8 mouse cellular contexts compared by ENCODE assay signal in the genomic region with DNA sequence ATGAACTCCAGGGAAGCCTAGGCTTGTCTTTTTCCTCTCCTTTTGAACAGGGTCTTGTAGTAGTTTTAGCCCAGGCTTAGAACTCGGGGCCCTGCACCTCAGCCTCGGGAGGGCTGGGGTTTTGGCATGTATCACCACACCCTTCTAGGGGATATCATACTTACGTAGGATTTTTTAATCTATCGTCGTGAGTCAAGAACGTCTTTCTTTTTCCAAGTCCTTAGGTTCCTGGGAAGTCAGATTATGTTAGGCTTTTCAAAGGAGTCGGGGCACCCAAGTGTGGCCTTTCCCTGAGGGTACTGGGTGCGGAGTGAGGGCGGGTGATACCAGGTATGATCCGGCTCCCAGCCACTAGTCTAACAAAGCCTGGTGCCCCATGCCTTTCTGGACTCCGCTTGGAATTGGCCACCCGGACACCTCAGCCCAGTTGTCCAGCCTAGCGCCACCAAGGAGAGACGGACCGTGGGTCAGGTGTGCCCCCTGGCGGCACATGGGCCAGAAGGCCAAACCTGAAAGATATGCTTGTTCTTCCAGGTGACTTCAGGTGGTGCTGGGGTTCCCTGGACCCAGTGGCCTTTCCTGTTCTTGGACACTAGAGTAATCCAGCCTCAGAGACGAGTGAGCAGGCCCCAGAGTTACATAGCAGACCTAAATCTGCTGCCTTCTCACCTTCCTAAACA. TPM values are rescaled to one million over a fixed set of nuclear protein-coding genes. Genes with fewer than 3 reads are reported as not detected.
A peak's percentile ranks its signal among the peaks of the same experiment; 100 is the strongest.
DNase-seq lines count a peak whose midpoint lies in the region; ATAC-seq and TF ChIP-seq lines count a peak whose summit lies in the region.

No protein-coding gene starts in this region.

- peak; percentile 33 for DNase-seq in hindbrain, embryonic 11.5 days (ENCODE audit: low spot score)
- no peak for DNase-seq in ES-E14 (ENCODE audit: low read depth, low spot score)
- DNase-seq in lung, adult 2 months, result peak; percentile 59
- DNase-seq in spleen, postnatal 4 days (ENCODE audit: low spot score in 2 of 2), result no peak
- no peak for DNase-seq in heart, adult 18-20 months

- peaks cover 49% of the 10 kb centered on the region for H3K27me3 ChIP-seq in hindbrain, embryonic 11.5 days (ENCODE audit: control insufficient read depth, insufficient read depth, low read length)
- H3K27me3 ChIP-seq in hindbrain, embryonic 12.5 days, result peaks cover 72% of the 10 kb centered on the region
- peaks cover 29% of the 10 kb centered on the region for H3K27me3 ChIP-seq in hindbrain, embryonic 16.5 days (replicated peaks; ENCODE audit: control insufficient read depth, insufficient read depth, low read length)

- 70% methylated on average over 17 of the region's 17 CpGs for WGBS in hindbrain, embryonic 11.5 days
- WGBS in hindbrain, embryonic 12.5 days, result 65% methylated on average over 17 of the region's 17 CpGs
- WGBS in lung, adult 2 months, result 64% methylated on average over 17 of the region's 17 CpGs
- 69% methylated on average over 17 of the region's 17 CpGs for WGBS in hindbrain, embryonic 16.5 days

- no peaks in the 10 kb centered on the region for H3K9me3 ChIP-seq in hindbrain, embryonic 11.5 days (ENCODE audit: control insufficient read depth, low read length)
- no peaks in the 10 kb centered on the region for H3K9me3 ChIP-seq in hindbrain, embryonic 12.5 days (replicated peaks)
- no peaks in the 10 kb centered on the region for H3K9me3 ChIP-seq in ES-E14 (ENCODE audit: control insufficient read depth, insufficient read depth, low read depth, low read length)
- no peaks in the 10 kb centered on the region for H3K9me3 ChIP-seq in hindbrain, embryonic 16.5 days (ENCODE audit: control insufficient read depth, low read length)

- no peak overlapping the region for H3K9ac ChIP-seq in hindbrain, embryonic 11.5 days (ENCODE audit: low read depth, low read length)
- no peak overlapping the region for H3K9ac ChIP-seq in hindbrain, embryonic 12.5 days
- no peak overlapping the region for H3K9ac ChIP-seq in ES-E14 (ENCODE audit: insufficient read depth, low read depth, low read length, poor library complexity, severe bottlenecking)
- no peak overlapping the region for H3K9ac ChIP-seq in hindbrain, embryonic 16.5 days (ENCODE audit: low read depth, low read length)

- no peak overlapping the region for H3K4me2 ChIP-seq in hindbrain, embryonic 11.5 days (replicated peaks; ENCODE audit: low read depth, low read length)
- no peak overlapping the region for H3K4me2 ChIP-seq in hindbrain, embryonic 12.5 days (replicated peaks)
- no peak overlapping the region for H3K4me2 ChIP-seq in hindbrain, embryonic 16.5 days (ENCODE audit: low read length)

- no peaks in the 10 kb centered on the region for H3K36me3 ChIP-seq in hindbrain, embryonic 11.5 days (ENCODE audit: control insufficient read depth, insufficient read depth, low read length)
- H3K36me3 ChIP-seq in hindbrain, embryonic 12.5 days, result no peaks in the 10 kb centered on the region
- no peaks in the 10 kb centered on the region for H3K36me3 ChIP-seq in ES-E14 (ENCODE audit: control insufficient read depth, insufficient read depth, low read length, poor library complexity, severe bottlenecking)
- no peaks in the 10 kb centered on the region for H3K36me3 ChIP-seq in hindbrain, embryonic 16.5 days (ENCODE audit: control insufficient read depth, insufficient read depth, low read length)

- no peak overlapping the region for H3K27ac ChIP-seq in hindbrain, embryonic 11.5 days (ENCODE audit: low read depth, low read length)
- H3K27ac ChIP-seq in hindbrain, embryonic 12.5 days, result no peak overlapping the region
- H3K27ac ChIP-seq in ES-E14 (ENCODE audit: insufficient read depth, low read depth, low read length, poor library complexity, severe bottlenecking), result no peak overlapping the region
- H3K27ac ChIP-seq in hindbrain, embryonic 16.5 days (ENCODE audit: low read depth, low read length), result no peak overlapping the region

- ATAC-seq in hindbrain, embryonic 11.5 days (ENCODE audit: low FRiP score), result no peak
- ATAC-seq in hindbrain, embryonic 12.5 days (ENCODE audit: low FRiP score), result no peak
- peak; percentile 62 for ATAC-seq in erythroblast, adult 5-6 weeks (replicated peaks; ENCODE audit: low FRiP score, poor library complexity, severe bottlenecking)
- ATAC-seq in hindbrain, embryonic 16.5 days, result no peak

- TF ChIP-seq CTCF in lung, adult 2 months (IDR thresholded peaks at IDR 0.05; ENCODE audit: insufficient read depth, low read length), result peak; percentile 71

- no peak for TF ChIP-seq POLR2A in lung, adult 2 months (IDR thresholded peaks at IDR 0.05; ENCODE audit: borderline replicate concordance, extremely low read depth, low read depth, low read length)

- peaks cover 12% of the 10 kb centered on the region for H3K4me1 ChIP-seq in hindbrain, embryonic 11.5 days (replicated peaks; ENCODE audit: control insufficient read depth, insufficient read depth, low read length)
- H3K4me1 ChIP-seq in hindbrain, embryonic 12.5 days, result peaks cover 21% of the 10 kb centered on the region
- H3K4me1 ChIP-seq in ES-E14 (ENCODE audit: control insufficient read depth in 2 of 2, insufficient read depth in 2 of 2, low read length in 2 of 2, poor library complexity in 1 of 2), result peaks cover 4 to 9% of the 10 kb centered on the region in 2 experiments; a peak in 3 of 4 replicates
- peaks cover 11% of the 10 kb centered on the region for H3K4me1 ChIP-seq in lung, adult 2 months (ENCODE audit: control insufficient read depth, insufficient read depth, low read length)
- peaks cover 15% of the 10 kb centered on the region for H3K4me1 ChIP-seq in hindbrain, embryonic 16.5 days (ENCODE audit: control insufficient read depth, insufficient read depth, low read depth, low read length)

- H3K4me3 ChIP-seq in hindbrain, embryonic 11.5 days (ENCODE audit: low read depth, low read length), result no peak overlapping the region
- no peak overlapping the region for H3K4me3 ChIP-seq in hindbrain, embryonic 12.5 days
- H3K4me3 ChIP-seq in ES-E14 (ENCODE audit: insufficient read depth in 1 of 2, low read depth in 1 of 2, low read length in 2 of 2, poor library complexity in 1 of 2, severe bottlenecking in 1 of 2), result no peak overlapping the region
- no peak overlapping the region for H3K4me3 ChIP-seq in lung, adult 2 months (replicated peaks; ENCODE audit: extremely low read depth, low read depth, low read length)
- H3K4me3 ChIP-seq in hindbrain, embryonic 16.5 days (ENCODE audit: low read length), result no peak overlapping the region

- in situ Hi-C loops in ES-E14 (cut with MboI; ENCODE audit: low sequenced_read_pairs in 2 of 2, unreplicated experiment in 2 of 2), result no loop called here

TF ChIP-seq in ES-E14, 5 proteins besides CTCF, POLR2A, EP300 and RAD21:
- TF ChIP-seq ZC3H11A (IDR thresholded peaks at IDR 0.05; ENCODE audit: borderline replicate concordance, low read depth, low read length) (peak; percentile 41; the same call in 1 of the 2 replicates), HCFC1 (IDR thresholded peaks at IDR 0.05; ENCODE audit: borderline replicate concordance, insufficient read depth, low read length) (no peak), ZNF384 (IDR thresholded peaks at IDR 0.05; ENCODE audit: low read depth, low read length) (no peak), CHD2 (IDR thresholded peaks at IDR 0.05; ENCODE audit: low read depth, low read length) (no peak), MAFK (IDR thresholded peaks at IDR 0.05; ENCODE audit: insufficient read depth, low read depth, low read length) (no peak)

RNA-seq across cellular contexts. Expression of a gene that starts 7.6 kb away (rescaled TPM):
- 0.10 and 0.20 TPM in 2 replicates for polyA plus RNA-seq in hindbrain, embryonic 11.5 days (2014; fragmentation: Nextera tagmentation; extraction: Ambion mirVana)
- polyA plus RNA-seq in hindbrain, embryonic 12.5 days (2016; fragmentation: Nextera tagmentation; extraction: Ambion mirVana), result 0.09 TPM in 1 of 2 replicates, not detected in the other
- 0.09 and 0.11 TPM in 2 replicates for total RNA-seq in ES-E14 (2012; rRNA removed)
- total RNA-seq in erythroblast, adult 5-6 weeks (2015; ENCODE audit: low replicate concordance), result not detected in 2 replicates
- total RNA-seq in erythroblast, adult 5-6 weeks (2017; ENCODE audit: low replicate concordance), result not detected in 2 replicates
- 1.5 and 2.1 TPM in 2 replicates for polyA plus RNA-seq in lung, adult 2 months (2012; rRNA removed)
- polyA plus RNA-seq in hindbrain, embryonic 16.5 days (2015; fragmentation: Nextera tagmentation; extraction: Ambion mirVana), result 0.55 and 0.78 TPM in 2 replicates
- total RNA-seq in heart, adult 18-20 months (2021), result not detected

RNA-seq across cellular contexts. Expression of a gene that starts 13.6 kb away (rescaled TPM):
- 4.8 and 5.3 TPM in 2 replicates for polyA plus RNA-seq in hindbrain, embryonic 11.5 days (2014; fragmentation: Nextera tagmentation; extraction: Ambion mirVana)
- polyA plus RNA-seq in hindbrain, embryonic 12.5 days (2016; fragmentation: Nextera tagmentation; extraction: Ambion mirVana), result 12.3 and 12.7 TPM in 2 replicates
- total RNA-seq in ES-E14 (2012; rRNA removed), result 5.0 and 10.0 TPM in 2 replicates
- 18.0 and 21.7 TPM in 2 replicates for total RNA-seq in erythroblast, adult 5-6 weeks (2015; ENCODE audit: low replicate concordance)
- 20.1 and 31.3 TPM in 2 replicates for total RNA-seq in erythroblast, adult 5-6 weeks (2017; ENCODE audit: low replicate concordance)
- polyA plus RNA-seq in lung, adult 2 months (2012; rRNA removed), result 19.0 and 22.2 TPM in 2 replicates
- polyA plus RNA-seq in hindbrain, embryonic 16.5 days (2015; fragmentation: Nextera tagmentation; extraction: Ambion mirVana), result 27.3 and 31.4 TPM in 2 replicates
- 1 to 10 TPM; 1.4 to 3.0 TPM for total RNA-seq in heart, adult 18-20 months (2021)

RNA-seq across cellular contexts. Expression of a gene that starts 46.4 kb away (rescaled TPM):
- polyA plus RNA-seq in hindbrain, embryonic 11.5 days (2014; fragmentation: Nextera tagmentation; extraction: Ambion mirVana), result 0.24 and 0.25 TPM in 2 replicates
- 0.28 and 0.73 TPM in 2 replicates for polyA plus RNA-seq in hindbrain, embryonic 12.5 days (2016; fragmentation: Nextera tagmentation; extraction: Ambion mirVana)
- total RNA-seq in ES-E14 (2012; rRNA removed), result 1.4 and 2.4 TPM in 2 replicates
- 4.8 and 5.0 TPM in 2 replicates for total RNA-seq in erythroblast, adult 5-6 weeks (2015; ENCODE audit: low replicate concordance)
- total RNA-seq in erythroblast, adult 5-6 weeks (2017; ENCODE audit: low replicate concordance), result 11.2 and 20.9 TPM in 2 replicates
- polyA plus RNA-seq in lung, adult 2 months (2012; rRNA removed), result 0.26 and 0.32 TPM in 2 replicates
- 0.34 and 0.37 TPM in 2 replicates for polyA plus RNA-seq in hindbrain, embryonic 16.5 days (2015; fragmentation: Nextera tagmentation; extraction: Ambion mirVana)
- total RNA-seq in heart, adult 18-20 months (2021), result not detected

Comparison
In these comparisons a context has a peak if more than half of its experiments do, and no peak if none do; other contexts are left out.
1. DNase-seq: peak in hindbrain, embryonic 11.5 days (single experiment) and lung, adult 2 months (single experiment); none in ES-E14 (single experiment), spleen, postnatal 4 days (0 of 2) and heart, adult 18-20 months (0 of 2).